Mouse (Mus musculus) G1E (cell line): ENCODE measurements around the gene Cnn1.

Experiments used
- CTCF ChIP-seq: IDR thresholded peaks from 2 replicates; pipeline ENCODE4 v1.5.1; 2012; ENCODE audit warnings: low read depth, low read length, inconsistent platforms, mixed read lengths
- POLR2AphosphoS5 ChIP-seq: IDR thresholded peaks from 2 replicates; pipeline ENCODE4 v1.6.1; 2012; ENCODE audit warnings: low read depth, low read length, inconsistent platforms; ENCODE audit not compliant: insufficient replicate concordance

DNA sequence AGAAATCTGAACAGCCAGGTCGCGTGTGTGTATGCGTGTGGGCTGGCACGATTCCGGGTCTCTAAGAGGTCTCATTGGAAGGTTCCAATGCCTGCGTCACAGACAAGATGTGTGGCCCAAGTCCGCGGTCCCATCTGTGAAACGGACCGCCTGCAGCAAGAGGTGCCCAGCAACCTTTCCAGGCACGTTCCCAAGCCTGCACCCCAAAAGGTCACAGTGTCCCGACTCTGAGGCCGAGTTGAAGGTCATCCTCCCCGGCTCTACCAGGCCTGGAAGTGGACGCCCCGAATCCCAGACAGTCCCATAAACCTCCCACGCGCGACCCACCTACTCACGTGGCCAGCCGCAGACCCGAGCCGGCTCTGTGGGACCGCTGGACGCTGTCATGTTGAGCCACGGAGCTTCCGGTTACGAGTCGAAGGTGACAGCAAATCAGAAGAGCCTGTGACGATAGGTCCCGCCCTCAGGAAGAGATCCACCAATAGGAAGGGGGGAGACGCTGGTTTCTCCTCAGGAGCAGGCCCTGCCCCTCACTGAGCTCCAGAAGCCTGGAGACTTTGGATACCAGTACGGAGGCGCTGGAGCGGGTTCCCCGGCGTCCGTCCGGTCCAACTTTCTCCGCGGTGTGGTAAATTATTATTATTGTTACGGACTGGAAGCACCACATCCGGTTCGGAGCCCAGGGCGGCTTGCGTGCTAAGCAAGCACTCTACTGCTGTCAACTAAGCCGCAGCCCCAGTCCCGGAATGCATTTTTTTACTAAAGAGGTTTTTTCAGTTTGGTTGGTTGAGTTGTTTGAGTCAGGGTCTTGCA is 13.8 kb upstream of the Cnn1 start, which contains the start of gene Ecsit:
- TF ChIP-seq CTCF = no peak
- no peak for TF ChIP-seq POLR2AphosphoS5
